Mouse (Mus musculus) kidney, postnatal 0 days (tissue): Measurements from ENCODE around the gene Tbc1d20. TPM values are rescaled to one million over a fixed set of nuclear protein-coding genes. Genes with fewer than 3 reads are reported as not detected.

ENCODE experiments used
- ATAC-seq: fragments of 200-750 bp; cut with Nextera tagmentation; replicated peaks from 2 replicates; pipeline ENCODE4 v1.8.0; 2017; ENCODE audit warnings: low read depth, moderate number of reproducible peaks, moderate TSS enrichment, moderate library complexity; ENCODE audit not compliant: low FRiP score
- DNase-seq: peaks from one replicate; pipeline ENCODE4 v3.0.0-alpha.2; 2016; ENCODE audit warnings: low spot score
- H3K27ac ChIP-seq: fragments of 300-500 bp; sonication (generic); 2 replicates; pipeline ENCODE4 v1.5.1; 2014; ENCODE audit warnings: mild to moderate bottlenecking
- H3K27me3 ChIP-seq: fragments of 300-500 bp; sonication (generic); 2 replicates; pipeline ENCODE4 v1.6.1; 2014; ENCODE audit warnings: low read length, mixed read lengths; ENCODE audit not compliant: insufficient read depth
- H3K36me3 ChIP-seq: fragments of 300-500 bp; sonication (generic); 2 replicates; pipeline ENCODE4 v1.6.1; 2014; ENCODE audit warnings: low read length, mixed read lengths; ENCODE audit not compliant: insufficient read depth
- H3K4me1 ChIP-seq: fragments of 300-500 bp; sonication (generic); replicated peaks from 2 replicates; pipeline ENCODE4 v1.6.1; 2014; ENCODE audit warnings: antibody characterized with exemption, low read length, mixed read lengths; ENCODE audit not compliant: insufficient read depth
- H3K4me2 ChIP-seq: fragments of 300-500 bp; sonication (generic); 2 replicates; pipeline ENCODE4 v1.6.1; 2014; ENCODE audit warnings: mild to moderate bottlenecking, low read length, moderate library complexity, mixed read lengths
- H3K4me3 ChIP-seq: fragments of 300-500 bp; sonication (generic); replicated peaks from 2 replicates; pipeline ENCODE4 v1.5.1; 2014; ENCODE audit warnings: low read depth, low read length
- H3K9ac ChIP-seq: fragments of 300-500 bp; sonication (generic); 2 replicates; pipeline ENCODE4 v1.6.1; 2014; ENCODE audit warnings: low read depth, low read length
- H3K9me3 ChIP-seq: fragments of 300-500 bp; sonication (generic); replicated peaks from 2 replicates; pipeline ENCODE4 v1.6.1; 2016; ENCODE audit warnings: low read length, inconsistent platforms, mixed read lengths
- CTCF ChIP-seq: IDR thresholded peaks from 2 replicates; pipeline ENCODE4 v1.5.1; 2016; ENCODE audit warnings: antibody characterized with exemption, low read depth, mild to moderate bottlenecking, moderate library complexity
- WGBS: fragments of 180-500 bp; shearing (Covaris S2); extraction: QIAGEN DNeasy Blood & Tissue Kit; methylation state at CpG from one replicate; pipeline ENCODE4 v1.1.7; 2014; 5-methylcytosine and 5-hydroxymethylcytosine counted together
- polyA plus RNA-seq: library from polyadenylated mRNA; unstranded; fragments of >200 nt; fragmentation: Nextera tagmentation; extraction: Ambion mirVana; gene quantifications from 2 replicates; pipeline ENCODE4 v1.2.1, GENCODE M21; 2015

The Tbc1d20 gene
- polyA plus RNA-seq, 1 experiment from 2014 or later = 30.4 TPM

GRCm38 (mm10) chr2:152339631-152340179 is 46.1 kb downstream of the Tbc1d20 start:
- H3K4me3 ChIP-seq = no peak overlapping the region
- H3K36me3 ChIP-seq = no peaks in the 10 kb centered on the region
- H3K27me3 ChIP-seq = no peaks in the 10 kb centered on the region
- H3K9ac ChIP-seq = no peak overlapping the region
- H3K4me1 ChIP-seq = no peaks in the 10 kb centered on the region
- no peak for TF ChIP-seq CTCF
- whole genome bisulfite sequencing = 93% methylated on average over 22 of the region's 22 CpGs
- H3K9me3 ChIP-seq = no peaks in the 10 kb centered on the region
- DNase-seq = no peak
- no peak for ATAC-seq
- no peak overlapping the region for H3K4me2 ChIP-seq
- H3K27ac ChIP-seq = no peak overlapping the region

GRCm38 (mm10) chr2:152343329-152344213 is 49.9 kb downstream of the Tbc1d20 start, which contains the start of gene Trib3:
Gene Trib3, minus strand, starts transcription at chr2:152344032.
- peak; percentile 74 for TF ChIP-seq CTCF
- under 1% methylated on average over 52 of the region's 52 CpGs for WGBS

GRCm38 (mm10) chr2:152344361-152344760 is 50.7 kb downstream of the Tbc1d20 start:
- H3K9ac ChIP-seq = peak overlapping the region; percentile 54; the same call in 1 of the 2 replicates
- DNase-seq (no peak), ATAC-seq (no peak)
- WGBS = 11% methylated on average over 10 of the region's 10 CpGs
- H3K9me3 ChIP-seq = no peaks in the 10 kb centered on the region
- peak overlapping the region; percentile 35 for H3K4me3 ChIP-seq
- H3K4me1 ChIP-seq = no peaks in the 10 kb centered on the region
- no peak overlapping the region for H3K27ac ChIP-seq
- H3K4me2 ChIP-seq = peak overlapping the region; percentile 89
- no peak for TF ChIP-seq CTCF
- no peaks in the 10 kb centered on the region for H3K36me3 ChIP-seq
- no peaks in the 10 kb centered on the region for H3K27me3 ChIP-seq

More at GRCm38 (mm10) chr2:152343329-152344213, 49.9 kb downstream of the Tbc1d20 start, which contains the start of gene Trib3:
- ATAC-seq (peak; percentile 86), DNase-seq (peak; percentile 86)
- no peak within 1 kb of the TSS for H3K27ac ChIP-seq
- no peaks in the 10 kb centered on the region for H3K4me1 ChIP-seq
- peak within 1 kb of the TSS; percentile 89 for H3K4me2 ChIP-seq
- H3K27me3 ChIP-seq = no peaks in the 10 kb centered on the region
- no peaks in the 10 kb centered on the region for H3K36me3 ChIP-seq
- peak within 1 kb of the TSS; percentile 54; the same call in 1 of the 2 replicates for H3K9ac ChIP-seq
- peak within 1 kb of the TSS; percentile 35 for H3K4me3 ChIP-seq
- H3K9me3 ChIP-seq = no peaks in the 10 kb centered on the region

- Histone ChIP-seq H3K9me3 (no peaks in the 10 kb centered on the region), H3K4me3 (no peak overlapping the region), H3K4me1 (no peaks in the 10 kb centered on the region), H3K27ac (no peak overlapping the region), H3K4me2 (no peak overlapping the region), H3K9ac (no peak overlapping the region), H3K36me3 (no peaks in the 10 kb centered on the region), H3K27me3 (no peaks in the 10 kb centered on the region)
- TF ChIP-seq CTCF = no peak
- DNase-seq (no peak), ATAC-seq (no peak)
- WGBS = 58% methylated on average over 5 of the region's 5 CpGs
These were observed 51.3 kb downstream of the Tbc1d20 start for GRCm38 (mm10) chr2:152344909-152345308.

- TF ChIP-seq CTCF = no peak
- Histone ChIP-seq H3K27ac (no peak overlapping the region), H3K9ac (no peak overlapping the region), H3K9me3 (no peaks in the 10 kb centered on the region), H3K4me1 (no peaks in the 10 kb centered on the region), H3K4me2 (no peak overlapping the region), H3K36me3 (no peaks in the 10 kb centered on the region), H3K4me3 (no peak overlapping the region), H3K27me3 (no peaks in the 10 kb centered on the region)
- WGBS = 66% methylated on average over 6 of the region's 6 CpGs
- no peak for ATAC-seq
- no peak for DNase-seq
These were observed 51.8 kb downstream of the Tbc1d20 start for GRCm38 (mm10) chr2:152345393-152345792.

GRCm38 (mm10) chr2:152346776-152347465 is 53.3 kb downstream of the Tbc1d20 start:
- no peak overlapping the region for H3K27ac ChIP-seq
- no peak overlapping the region for H3K4me2 ChIP-seq
- WGBS = 46% methylated on average over 9 of the region's 9 CpGs
- H3K9me3 ChIP-seq = no peaks in the 10 kb centered on the region
- no peak for TF ChIP-seq CTCF
- H3K4me3 ChIP-seq = no peak overlapping the region
- ATAC-seq (no peak), DNase-seq (no peak)
- no peaks in the 10 kb centered on the region for H3K4me1 ChIP-seq
- H3K36me3 ChIP-seq = no peaks in the 10 kb centered on the region
- no peak overlapping the region for H3K9ac ChIP-seq
- H3K27me3 ChIP-seq = no peaks in the 10 kb centered on the region
